In genomic region chr14:13554631-13555030, GRCm38 (mm10) we compare ENCODE assay signal across 27 mouse cellular contexts.
DNase-seq lines count a peak whose midpoint lies in the region; ATAC-seq and TF ChIP-seq lines count a peak whose summit lies in the region.
"Had no signal": no experiment of that assay in that cellular context is flagged by ENCODE, and none has a peak within 500 bp of the region (broad histone marks: within the 10 kb centered on the region; RNA-seq: fewer than 3 reads in every experiment).

No protein-coding gene starts in this region.

- H3K27me3 ChIP-seq in hindbrain, postnatal 0 days (ENCODE audit: insufficient read depth, low read length) = no peaks in the 10 kb centered on the region
- H3K27me3 ChIP-seq in hindbrain, embryonic 11.5 days (ENCODE audit: control insufficient read depth, insufficient read depth, low read length) = no peaks in the 10 kb centered on the region
- H3K27me3 ChIP-seq in forebrain, embryonic 14.5 days (replicated peaks; ENCODE audit: control insufficient read depth, insufficient read depth, low read length) = no peaks in the 10 kb centered on the region
- H3K27me3 ChIP-seq: embryonic facial prominence, embryonic 13.5 days; forebrain, embryonic 12.5 days; hindbrain, embryonic 13.5 days had no signal

- H3K4me3 ChIP-seq in hindbrain, postnatal 0 days (ENCODE audit: low read length) = no peak overlapping the region
- H3K4me3 ChIP-seq in hindbrain, embryonic 11.5 days (ENCODE audit: low read depth, low read length) = no peak overlapping the region
- no peak overlapping the region for H3K4me3 ChIP-seq in forebrain, embryonic 14.5 days (ENCODE audit: low read depth, low read length)
- H3K4me3 ChIP-seq: embryonic facial prominence, embryonic 10.5 days; embryonic facial prominence, embryonic 13.5 days; erythroblast, embryonic 14.5 days; forebrain, embryonic 12.5 days; gastrocnemius, adult 2 months; hindbrain, embryonic 13.5 days had no signal

- no peaks in the 10 kb centered on the region for H3K4me1 ChIP-seq in hindbrain, postnatal 0 days (ENCODE audit: insufficient read depth, low read length)
- no peaks in the 10 kb centered on the region for H3K4me1 ChIP-seq in hindbrain, embryonic 11.5 days (replicated peaks; ENCODE audit: control insufficient read depth, insufficient read depth, low read length)
- no peaks in the 10 kb centered on the region for H3K4me1 ChIP-seq in forebrain, embryonic 14.5 days (ENCODE audit: control insufficient read depth, insufficient read depth, low read length)
- H3K4me1 ChIP-seq: embryonic facial prominence, embryonic 10.5 days; embryonic facial prominence, embryonic 13.5 days; forebrain, embryonic 12.5 days; hindbrain, embryonic 13.5 days had no signal

- peak; percentile 6 for DNase-seq in cerebellum, adult 9-10 months
- DNase-seq in cerebellum, adult 11-12 months = no peak
- DNase-seq in hindbrain, postnatal 0 days (ENCODE audit: low spot score) = peak; percentile 54
- no peak for DNase-seq in hindbrain, embryonic 11.5 days (ENCODE audit: low spot score)
- peak; percentile 8 for DNase-seq in adipocyte (ENCODE audit: low spot score)
- peak; percentile 21 for DNase-seq in brain, adult 2 months (ENCODE audit: low read depth, low spot score)
- DNase-seq in forebrain, embryonic 14.5 days (ENCODE audit: low spot score) = no peak
- DNase-seq: adrenal gland, postnatal 25 days; cerebellum, adult 8-10 months; cerebellum, postnatal 36 days; embryo, embryonic 11 days; gastrocnemius, adult 2 months; gastrocnemius, postnatal 14 days; heart, adult 11 months; kidney, adult 18-20 months; kidney, adult 9 months had no signal

- no peak overlapping the region for H3K9ac ChIP-seq in hindbrain, postnatal 0 days (replicated peaks; ENCODE audit: low read length)
- H3K9ac ChIP-seq in hindbrain, embryonic 11.5 days (ENCODE audit: low read depth, low read length) = no peak overlapping the region
- no peak overlapping the region for H3K9ac ChIP-seq in forebrain, embryonic 14.5 days (ENCODE audit: low read length)
- H3K9ac ChIP-seq: embryonic facial prominence, embryonic 13.5 days; forebrain, embryonic 12.5 days; hindbrain, embryonic 13.5 days had no signal

- ATAC-seq in hindbrain, postnatal 0 days = no peak
- ATAC-seq in hindbrain, embryonic 11.5 days (ENCODE audit: low FRiP score) = no peak
- ATAC-seq in forebrain, embryonic 14.5 days = no peak
- ATAC-seq: CD4-positive, CD25-positive, alpha-beta regulatory T cell, adult 4 months; forebrain, embryonic 16.5 days; hindbrain, embryonic 16.5 days; inflammation-experienced regulatory T-cells, adult 6 months; intestine, embryonic 16.5 days had no signal

- no peak overlapping the region for H3K27ac ChIP-seq in hindbrain, postnatal 0 days
- no peak overlapping the region for H3K27ac ChIP-seq in hindbrain, embryonic 11.5 days (ENCODE audit: low read depth, low read length)
- H3K27ac ChIP-seq in forebrain, embryonic 14.5 days (ENCODE audit: low read depth, low read length) = no peak overlapping the region
- H3K27ac ChIP-seq: embryonic facial prominence, embryonic 10.5 days; embryonic facial prominence, embryonic 13.5 days; forebrain, embryonic 12.5 days; gastrocnemius, adult 2 months; hindbrain, embryonic 13.5 days had no signal

- H3K4me2 ChIP-seq in hindbrain, postnatal 0 days (ENCODE audit: low read depth, low read length) = no peak overlapping the region
- H3K4me2 ChIP-seq in hindbrain, embryonic 11.5 days (replicated peaks; ENCODE audit: low read depth, low read length) = no peak overlapping the region
- no peak overlapping the region for H3K4me2 ChIP-seq in forebrain, embryonic 14.5 days (ENCODE audit: low read length)
- H3K4me2 ChIP-seq: embryonic facial prominence, embryonic 13.5 days; forebrain, embryonic 12.5 days; heart, embryonic 11.5 days; hindbrain, embryonic 13.5 days had no signal

- H3K36me3 ChIP-seq in hindbrain, postnatal 0 days (ENCODE audit: insufficient read depth, low read length) = no peaks in the 10 kb centered on the region
- H3K36me3 ChIP-seq in hindbrain, embryonic 11.5 days (ENCODE audit: control insufficient read depth, insufficient read depth, low read length) = no peaks in the 10 kb centered on the region
- H3K36me3 ChIP-seq in forebrain, embryonic 14.5 days (ENCODE audit: control insufficient read depth, insufficient read depth, low read length) = no peaks in the 10 kb centered on the region
- H3K36me3 ChIP-seq: embryonic facial prominence, embryonic 10.5 days; embryonic facial prominence, embryonic 13.5 days; forebrain, embryonic 12.5 days; hindbrain, embryonic 13.5 days had no signal

- H3K9me3 ChIP-seq in hindbrain, postnatal 0 days (ENCODE audit: low read length) = no peaks in the 10 kb centered on the region
- H3K9me3 ChIP-seq in hindbrain, embryonic 11.5 days (ENCODE audit: control insufficient read depth, low read length) = no peaks in the 10 kb centered on the region
- H3K9me3 ChIP-seq in forebrain, embryonic 14.5 days (replicated peaks; ENCODE audit: control insufficient read depth, low read length) = no peaks in the 10 kb centered on the region
- H3K9me3 ChIP-seq: embryonic facial prominence, embryonic 10.5 days; embryonic facial prominence, embryonic 13.5 days; forebrain, embryonic 12.5 days; hindbrain, embryonic 13.5 days had no signal

- WGBS in hindbrain, postnatal 0 days = 73% methylated on average over 4 of the region's 4 CpGs
- WGBS in hindbrain, embryonic 11.5 days = 91% methylated on average over 4 of the region's 4 CpGs
- 88% methylated on average over 4 of the region's 4 CpGs for WGBS in forebrain, embryonic 14.5 days

- no peak for TF ChIP-seq CTCF in hindbrain, postnatal 0 days (IDR thresholded peaks at IDR 0.05; ENCODE audit: low read depth)

Comparison
In these comparisons a context has a peak if more than half of its experiments do, and no peak if none do; other contexts are left out.
1. DNase-seq: peak in cerebellum, adult 9-10 months (single experiment), hindbrain, postnatal 0 days (single experiment), adipocyte (single experiment) and brain, adult 2 months (single experiment); none in cerebellum, adult 11-12 months (single experiment), hindbrain, embryonic 11.5 days (single experiment) and forebrain, embryonic 14.5 days (single experiment).